Mouse (Mus musculus) cerebellum, adult 2 months (tissue): ENCODE data around the gene Cdh20. TPM values are rescaled to one million over a fixed set of nuclear protein-coding genes. Genes with fewer than 3 reads are reported as not detected.
"Not testable (repeated sequence)": the region's sequence is repeated elsewhere in the genome, so short reads cannot be mapped to it uniquely, and the experiment has no call there.

Experiments
- DNase-seq, 2 experiments: peaks; one replicate each; pipeline ENCODE4 v3.0.0; 2021
- H3K27ac ChIP-seq: fragments of 200-500 bp; 2 replicates; pipeline ENCODE4 v1.5.1; 2012; ENCODE audit warnings: low read length, control low read depth, inconsistent platforms; ENCODE audit not compliant: insufficient read depth
- H3K27me3 ChIP-seq: fragments of 200-500 bp; 2 replicates; pipeline ENCODE4 v1.6.1; 2012; ENCODE audit warnings: inconsistent platforms, mild to moderate bottlenecking, low read length, moderate library complexity; ENCODE audit not compliant: control insufficient read depth, insufficient read depth
- H3K4me1 ChIP-seq: fragments of 200-500 bp; 2 replicates; pipeline ENCODE4 v1.6.1; 2011; ENCODE audit warnings: low read length; ENCODE audit not compliant: control insufficient read depth, insufficient read depth
- H3K4me3 ChIP-seq: fragments of 200-500 bp; replicated peaks from 2 replicates; pipeline ENCODE3; 2011; ENCODE audit warnings: mild to moderate bottlenecking, low read depth, low read length, control low read depth; ENCODE audit not compliant: insufficient read depth
- CTCF ChIP-seq: fragments of 200-500 bp; IDR thresholded peaks from 2 replicates; pipeline ENCODE4 v1.5.1; 2011; ENCODE audit warnings: low read depth, mild to moderate bottlenecking, control low read depth, low read length, moderate library complexity, borderline replicate concordance; ENCODE audit not compliant: insufficient read depth
- POLR2A ChIP-seq: fragments of 200-500 bp; IDR thresholded peaks from 2 replicates; pipeline ENCODE4 v1.6.1; 2011; ENCODE audit warnings: low read length, control low read depth, borderline replicate concordance; ENCODE audit not compliant: insufficient read depth
- WGBS: fragments of 180-500 bp; shearing (Covaris S2); methylation state at CpG from one replicate; pipeline ENCODE4 v1.1.7; 2018; 5-methylcytosine and 5-hydroxymethylcytosine counted together
- polyA plus RNA-seq: library from polyadenylated mRNA; depleted of rRNA; stranded (reverse); fragments of >200 nt; gene quantifications from 2 replicates; pipeline ENCODE4 v1.2.3, GENCODE M21; 2012

Gene Cdh20
- polyA plus RNA-seq, 1 experiment: 19.5 TPM

DNA sequence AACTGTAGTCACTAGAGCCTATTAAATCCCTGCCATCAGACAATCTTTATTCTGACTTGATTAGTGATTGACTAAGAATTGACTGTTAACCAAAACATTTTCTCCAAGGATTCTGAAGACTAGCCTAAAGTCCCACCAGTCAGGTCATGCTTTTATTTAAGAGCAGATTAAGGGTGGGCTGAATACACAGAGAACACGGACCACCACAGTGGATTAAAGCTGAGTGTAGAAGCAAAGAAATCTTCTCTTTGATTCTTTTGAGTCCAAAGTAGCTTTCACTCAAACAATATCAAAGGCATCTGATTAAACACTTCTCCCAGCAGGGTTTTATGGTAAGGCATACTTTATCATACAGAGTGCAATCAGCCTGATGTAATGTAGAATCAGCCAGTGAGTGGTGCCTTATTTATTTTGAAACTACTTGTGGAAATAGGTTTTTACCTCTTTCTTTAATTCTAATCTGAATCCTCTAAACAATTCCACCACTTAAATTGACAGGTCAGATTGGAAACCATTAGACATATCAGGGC is 149.0 kb downstream of the Cdh20 start:
- Histone ChIP-seq H3K27ac (no peak overlapping the region), H3K4me3 (no peak overlapping the region), H3K4me1 (no peaks in the 10 kb centered on the region), H3K27me3 (no peaks in the 10 kb centered on the region)
- no peak for DNase-seq
- TF ChIP-seq CTCF (no peak), POLR2A (no peak)
- 49% methylated on average over 1 of the region's 1 CpGs for WGBS

DNA sequence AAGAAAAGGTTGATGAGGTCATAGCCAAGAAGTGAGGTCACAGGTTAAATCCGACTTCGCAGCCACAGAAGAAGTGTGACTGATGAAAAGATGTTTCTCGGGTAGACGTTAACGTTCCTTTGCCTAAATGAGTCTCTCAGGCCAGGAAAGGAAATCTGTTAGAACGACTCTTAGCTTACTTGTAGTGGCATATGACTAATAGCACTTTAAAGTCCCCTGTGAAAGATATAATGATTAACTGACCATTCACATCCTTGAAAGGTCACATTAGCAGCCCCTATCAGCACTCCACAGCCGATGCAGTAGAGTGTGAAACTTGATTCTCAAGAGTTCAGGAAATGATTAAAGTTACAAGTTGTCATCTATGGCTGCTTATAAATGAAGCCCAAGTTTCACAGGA is 164.7 kb downstream of the Cdh20 start:
- Histone ChIP-seq H3K27ac (no peak overlapping the region), H3K4me1 (no peaks in the 10 kb centered on the region), H3K27me3 (no peaks in the 10 kb centered on the region), H3K4me3 (no peak overlapping the region)
- DNase-seq: no peak
- no peak for TF ChIP-seq CTCF
- TF ChIP-seq POLR2A: no peak
- WGBS: 84% methylated on average over 7 of the region's 7 CpGs

DNA sequence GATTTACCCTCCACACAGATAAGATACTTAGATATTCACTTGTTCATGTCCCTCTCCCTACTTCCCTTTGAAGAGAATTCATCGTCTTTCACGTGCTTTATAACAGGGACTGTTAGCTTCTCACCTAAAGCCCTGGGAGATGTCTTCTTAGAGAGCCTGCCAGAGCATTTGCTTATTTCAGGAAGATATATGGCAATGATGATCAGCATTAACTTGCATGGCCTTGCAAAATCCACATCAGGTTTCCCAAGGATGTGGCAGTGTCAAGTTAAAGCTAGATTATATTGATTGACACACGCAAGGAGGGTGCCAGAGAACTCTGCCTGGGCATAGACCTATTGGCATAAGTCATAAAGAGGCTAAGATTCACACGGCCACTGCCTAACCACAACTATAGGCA is 168.6 kb downstream of the Cdh20 start:
- WGBS: 91% methylated on average over 4 of the region's 4 CpGs
- TF ChIP-seq POLR2A: no peak
- no peak for TF ChIP-seq CTCF
- no peak overlapping the region for H3K27ac ChIP-seq
- no peak overlapping the region for H3K4me3 ChIP-seq
- no peaks in the 10 kb centered on the region for H3K27me3 ChIP-seq
- no peak for DNase-seq
- H3K4me1 ChIP-seq: no peaks in the 10 kb centered on the region

DNA sequence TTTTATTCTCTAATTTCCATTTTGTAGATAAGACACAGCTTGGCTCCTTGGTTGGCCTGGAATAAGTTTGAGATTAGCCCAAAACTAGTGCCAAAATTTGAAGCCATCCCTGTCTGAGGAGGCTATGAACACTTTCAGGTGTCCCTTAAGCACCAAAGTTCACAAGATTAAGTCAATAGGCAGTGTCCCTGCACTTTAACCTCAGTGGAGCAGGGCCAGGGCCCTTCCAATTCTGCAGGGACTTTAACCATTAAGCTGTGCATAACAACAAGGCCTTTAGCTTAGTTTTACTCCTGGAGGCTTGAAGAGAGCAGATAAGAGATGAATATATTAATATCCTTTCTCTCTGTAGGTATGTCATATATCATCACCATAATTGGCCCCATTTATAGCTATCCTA is 170.8 kb downstream of the Cdh20 start:
- Histone ChIP-seq H3K4me3 (no peak overlapping the region), H3K4me1 (no peaks in the 10 kb centered on the region), H3K27ac (no peak overlapping the region), H3K27me3 (no peaks in the 10 kb centered on the region)
- no peak for DNase-seq
- TF ChIP-seq CTCF (no peak), POLR2A (no peak)

DNA sequence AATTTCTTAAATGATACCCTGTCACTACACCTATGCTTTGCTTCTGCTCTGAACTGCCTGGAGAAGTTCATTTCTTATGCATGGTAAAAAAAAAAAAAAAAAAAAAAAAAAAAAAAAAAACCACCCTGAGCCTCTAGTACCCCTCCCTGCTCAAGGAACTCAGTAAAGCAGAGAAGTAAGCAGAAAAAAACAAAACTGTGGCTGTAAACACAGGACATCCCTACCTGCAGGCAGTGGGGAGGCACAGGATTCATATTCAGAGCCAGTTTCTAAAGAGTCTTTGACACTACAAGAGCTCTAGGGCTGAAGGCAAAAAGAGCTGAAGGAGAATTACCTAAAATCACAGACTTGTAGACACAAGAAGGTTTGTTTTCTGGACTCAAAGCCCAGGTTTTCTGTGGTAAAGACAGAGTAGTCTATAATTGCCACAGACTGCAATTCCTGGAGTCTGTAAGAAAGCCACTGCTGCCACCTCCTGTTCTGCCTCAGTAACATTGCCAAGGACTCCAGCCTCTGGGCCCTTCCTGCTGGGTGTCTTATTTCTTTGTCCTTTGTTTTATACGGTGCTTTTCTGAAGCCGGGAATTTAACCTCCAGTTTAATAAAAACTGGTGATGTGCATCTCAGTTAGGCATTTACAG is 176.3 kb downstream of the Cdh20 start:
- DNase-seq: peak; percentile 31 to 40
- H3K27ac ChIP-seq: no peak overlapping the region
- H3K27me3 ChIP-seq: no peaks in the 10 kb centered on the region
- no peak overlapping the region for H3K4me3 ChIP-seq
- TF ChIP-seq CTCF: peak; percentile 65
- no peak for TF ChIP-seq POLR2A
- WGBS: 9% methylated on average over 2 of the region's 2 CpGs
- no peaks in the 10 kb centered on the region for H3K4me1 ChIP-seq

DNA sequence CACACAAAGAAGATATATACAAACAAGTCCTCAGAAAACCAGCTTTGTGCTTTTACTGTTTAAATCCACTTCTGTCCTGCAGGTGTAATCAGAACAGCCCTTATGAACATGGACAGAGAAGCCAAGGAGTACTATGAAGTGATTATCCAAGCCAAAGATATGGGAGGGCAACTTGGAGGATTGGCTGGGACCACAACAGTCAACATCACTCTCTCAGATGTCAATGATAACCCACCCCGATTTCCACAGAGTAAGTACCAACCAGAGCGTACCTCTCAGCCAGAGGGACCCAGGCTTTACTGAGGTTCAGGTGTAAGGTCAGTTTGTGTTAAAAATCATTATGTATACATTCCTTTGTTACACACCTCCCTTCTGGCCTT is 176.8 kb downstream of the Cdh20 start:
- H3K27me3 ChIP-seq: no peaks in the 10 kb centered on the region
- 93% methylated on average over 2 of the region's 2 CpGs for WGBS
- no peak overlapping the region for H3K4me3 ChIP-seq
- TF ChIP-seq POLR2A (no peak), CTCF (no peak)
- no peaks in the 10 kb centered on the region for H3K4me1 ChIP-seq
- H3K27ac ChIP-seq: no peak overlapping the region
- no peak for DNase-seq

DNA sequence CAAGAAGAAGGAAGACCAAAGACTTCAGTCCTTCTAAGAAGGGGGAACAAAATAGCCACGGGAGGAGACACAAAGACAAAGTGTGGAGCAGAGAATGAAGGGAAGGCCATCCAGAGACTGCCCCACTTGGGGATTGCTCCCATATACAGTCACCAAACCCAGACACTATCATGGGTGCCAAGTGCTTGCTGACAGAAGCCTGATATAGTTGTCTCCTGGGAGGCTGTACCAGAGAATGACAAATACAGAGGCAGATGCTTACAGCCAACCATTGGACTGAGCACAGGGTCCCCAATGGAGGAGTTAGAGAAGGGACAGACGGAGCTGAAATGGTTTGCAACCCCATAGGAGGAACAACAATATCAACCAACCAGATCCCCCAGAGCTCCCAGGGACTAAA is 181.3 kb downstream of the Cdh20 start:
- 81% methylated on average over 2 of the region's 2 CpGs for WGBS
- DNase-seq, H3K27ac ChIP-seq, H3K4me1 ChIP-seq, H3K27me3 ChIP-seq, H3K4me3 ChIP-seq: not testable (repeated sequence)

DNA sequence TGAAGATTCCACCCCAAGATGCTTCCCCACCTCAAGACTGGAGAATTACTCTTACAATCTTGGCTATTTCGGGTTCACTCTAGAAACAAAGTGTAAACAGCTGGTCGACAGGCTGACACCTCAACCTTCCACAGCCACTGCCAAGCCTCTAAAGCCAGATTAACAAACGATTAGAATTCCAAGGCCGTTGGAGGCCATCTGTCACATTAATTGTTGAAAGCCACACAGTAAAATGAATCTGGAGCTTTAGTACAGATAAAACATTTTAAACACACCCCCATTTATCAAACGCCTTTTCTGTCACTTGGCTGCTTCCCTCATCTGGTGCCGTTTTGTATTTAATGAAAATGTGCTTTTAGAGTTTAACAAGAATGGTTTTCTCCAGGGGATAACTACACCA is 188.7 kb downstream of the Cdh20 start:
- peak; percentile 36 to 76 for DNase-seq
- WGBS: 4% methylated on average over 6 of the region's 6 CpGs
- no peak overlapping the region for H3K27ac ChIP-seq

More for the DNA sequence above, 188.7 kb downstream of the Cdh20 start:
- Histone ChIP-seq H3K4me1 (peaks cover 5% of the 10 kb centered on the region; the same call in 1 of the 2 replicates), H3K27me3 (no peaks in the 10 kb centered on the region), H3K4me3 (no peak overlapping the region)
- no peak for TF ChIP-seq POLR2A
- TF ChIP-seq CTCF: no peak
